Mouse (Mus musculus) skeletal muscle tissue, adult 2 months (tissue): Measurements from ENCODE around the gene Ly75.

Experiments
- DNase-seq: peaks from one replicate; pipeline ENCODE4 v3.0.0-alpha.2; 2012; ENCODE audit warnings: low read depth, low spot score

Gene Ly75

DNA sequence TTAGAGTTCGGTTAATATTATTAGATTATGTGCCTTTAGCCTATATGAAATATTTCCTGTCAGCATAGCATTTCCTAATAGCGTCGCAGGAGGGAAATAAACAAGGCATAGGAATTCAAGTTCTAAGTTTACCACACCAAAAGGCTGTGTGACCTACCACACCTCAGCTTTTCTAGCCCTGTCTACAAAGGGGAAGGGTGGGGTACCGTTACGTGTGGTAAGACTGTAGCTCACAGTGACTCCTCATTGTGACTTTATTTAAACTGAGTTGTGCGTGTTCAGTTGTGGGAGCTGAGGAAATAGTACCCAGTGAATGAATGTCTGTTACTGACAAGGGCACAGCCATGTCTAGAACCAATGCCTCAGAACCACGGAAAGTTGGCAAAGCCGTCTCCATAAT lies 8.0 kb downstream of the Ly75 start:
- no peak for DNase-seq

- DNase-seq = no peak
These were observed 12.9 kb downstream of the Ly75 start for GRCm38 (mm10) chr2:60370188-60370587.

GRCm38 (mm10) chr2:60369454-60369853 lies 13.6 kb downstream of the Ly75 start:
- DNase-seq = no peak

GRCm38 (mm10) chr2:60367871-60368270 lies 15.2 kb downstream of the Ly75 start:
- DNase-seq = no peak

GRCm38 (mm10) chr2:60367204-60367603 lies 15.9 kb downstream of the Ly75 start:
- DNase-seq = no peak

GRCm38 (mm10) chr2:60365820-60366610 lies 17.1 kb downstream of the Ly75 start:
- no peak for DNase-seq

DNA sequence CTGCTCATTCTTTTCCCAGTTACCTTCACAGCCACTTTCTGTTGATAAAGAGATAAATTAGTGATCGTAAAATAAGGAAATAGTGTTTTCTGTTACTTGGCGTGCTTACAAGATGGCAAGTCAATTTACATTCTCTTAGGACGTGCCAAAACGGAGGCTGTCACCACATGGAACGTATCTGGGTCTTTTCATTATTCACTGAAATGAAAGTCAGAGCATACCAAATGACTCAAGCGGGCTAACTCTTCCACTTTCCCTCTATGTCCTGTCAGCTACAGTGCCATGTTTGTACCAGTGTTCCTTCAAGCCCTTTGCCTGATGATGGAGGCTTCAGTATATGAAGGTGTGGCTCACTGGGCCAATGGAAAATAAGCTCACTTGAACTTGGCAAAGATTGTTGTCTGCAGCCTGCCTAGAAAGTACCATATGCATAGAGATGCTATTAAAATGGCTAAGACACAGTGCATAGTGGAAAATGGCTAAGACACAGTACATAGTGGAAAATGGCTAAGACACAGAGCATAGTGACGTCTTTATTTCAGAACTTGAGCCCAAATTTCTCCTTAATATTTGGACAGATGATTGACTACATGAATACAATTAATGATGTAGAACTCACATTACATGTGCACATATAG lies 17.8 kb downstream of the Ly75 start:
- no peak for DNase-seq

DNA sequence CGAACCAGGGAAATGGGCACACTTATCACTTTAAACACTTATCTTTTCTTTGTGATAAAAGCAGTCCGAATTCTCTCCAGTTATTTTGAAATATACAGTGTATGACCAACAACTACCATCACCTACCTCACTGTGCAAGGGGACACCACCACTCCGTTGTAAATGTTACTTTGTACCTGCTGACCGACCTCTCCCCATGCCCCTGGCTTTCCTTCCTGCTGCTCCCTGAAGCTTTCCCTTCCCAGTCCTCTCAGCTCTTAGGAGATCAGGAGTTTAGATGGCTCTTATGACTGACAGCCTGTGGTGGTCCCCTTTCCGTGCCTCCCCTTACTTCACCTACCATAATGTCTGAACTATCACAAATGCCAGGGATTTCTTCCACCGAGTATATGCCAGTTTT lies 21.0 kb downstream of the Ly75 start:
- DNase-seq = no peak

GRCm38 (mm10) chr2:60359796-60360195 lies 23.3 kb downstream of the Ly75 start:
- DNase-seq = no peak

DNA sequence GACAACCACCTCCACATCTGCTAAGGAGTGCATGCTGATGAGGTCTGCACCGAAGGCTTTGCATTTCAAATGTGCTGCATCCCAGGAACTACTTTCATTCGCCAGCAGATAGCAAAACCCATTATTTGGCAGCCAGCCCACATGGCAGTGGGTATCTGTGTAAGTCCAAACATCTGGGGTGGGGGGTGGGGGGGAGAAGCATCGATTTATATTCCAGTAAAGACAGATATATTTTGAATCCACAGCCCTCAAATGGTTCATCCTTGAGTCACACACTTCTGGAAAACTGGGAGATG lies 27.8 kb downstream of the Ly75 start:
- DNase-seq = no peak

DNA sequence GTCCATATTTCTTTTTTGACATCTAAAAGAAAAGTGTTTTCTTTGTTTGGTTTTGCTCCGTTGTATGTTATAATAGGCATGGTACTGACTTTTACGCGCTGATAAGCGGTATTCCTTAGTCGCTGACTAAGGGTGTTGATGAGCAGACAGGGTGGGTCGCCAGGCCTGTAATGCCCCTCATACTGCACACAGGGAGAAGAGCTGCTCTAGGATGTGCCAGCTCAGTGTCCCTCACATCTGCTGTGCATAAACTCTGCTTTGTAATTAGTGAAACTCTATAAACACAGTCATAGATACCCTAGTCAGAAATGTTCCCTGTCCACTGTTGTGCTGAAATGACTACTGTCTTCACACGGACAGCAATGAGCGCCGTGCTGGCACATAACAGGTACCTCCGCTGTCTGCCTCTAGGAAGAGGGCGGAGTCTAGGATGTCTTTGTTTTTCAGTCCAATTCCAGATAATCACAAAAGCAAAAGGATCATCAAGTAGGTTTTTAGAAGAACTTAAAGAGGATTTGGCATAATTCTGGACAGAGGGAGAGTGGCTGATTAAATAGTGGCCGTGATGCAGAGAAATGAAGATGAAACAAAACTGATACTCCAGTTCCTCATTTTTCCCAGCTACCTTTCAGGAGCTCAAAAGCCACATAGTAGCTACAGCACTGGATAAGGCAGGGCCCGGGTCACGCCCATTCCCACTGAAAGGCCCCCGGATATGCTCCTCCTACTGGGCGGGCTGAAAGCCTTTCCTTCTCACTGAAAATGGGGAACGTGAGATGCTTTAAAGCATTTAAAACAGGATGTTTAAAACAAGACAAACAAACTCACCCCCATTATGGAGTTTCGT lies 28.3 kb downstream of the Ly75 start:
- no peak for DNase-seq

DNA sequence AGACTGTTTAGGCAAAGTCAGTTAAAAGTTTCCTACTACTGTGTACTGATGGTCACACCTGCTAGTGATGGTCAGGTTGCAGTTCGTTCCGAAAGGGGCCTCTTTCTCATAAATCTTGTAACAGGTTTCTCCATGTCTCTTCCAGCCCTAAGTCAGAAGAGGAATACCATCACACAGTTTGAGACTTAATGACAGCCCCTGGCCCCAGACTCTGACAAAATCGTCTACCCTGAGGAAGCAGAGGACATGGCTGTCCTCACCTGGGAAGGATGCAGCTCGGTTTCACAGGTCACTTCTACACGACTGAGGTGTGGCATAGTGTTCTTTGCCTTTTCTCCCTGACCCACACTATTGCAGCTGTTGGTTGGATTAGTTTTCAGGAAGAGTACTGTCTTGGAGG lies 30.8 kb downstream of the Ly75 start:
- DNase-seq = no peak

- no peak for DNase-seq
These were observed 31.3 kb downstream of the Ly75 start for GRCm38 (mm10) chr2:60351781-60352180.

GRCm38 (mm10) chr2:60347875-60348274 lies 35.2 kb downstream of the Ly75 start:
- no peak for DNase-seq

GRCm38 (mm10) chr2:60346531-60346930 lies 36.6 kb downstream of the Ly75 start:
- DNase-seq = no peak

DNA sequence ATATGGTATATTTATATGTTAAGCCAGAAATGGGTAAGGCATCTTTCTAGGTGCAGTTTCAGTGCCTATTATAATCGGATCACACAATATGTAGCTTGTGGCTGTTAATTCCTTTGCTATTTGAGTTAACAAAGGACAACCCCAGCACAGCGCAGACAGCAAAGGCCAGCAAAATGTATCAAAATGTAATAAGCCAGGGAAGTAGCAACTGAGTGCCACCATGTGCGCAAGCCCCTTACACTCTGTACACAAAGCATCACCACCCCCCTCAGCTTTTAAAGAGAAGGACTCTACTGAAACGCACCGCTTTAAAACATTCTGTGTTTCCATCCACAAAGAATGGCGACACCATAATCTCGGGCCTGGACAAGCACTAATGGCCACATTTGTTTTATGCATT lies 37.4 kb downstream of the Ly75 start:
- DNase-seq = no peak

DNA sequence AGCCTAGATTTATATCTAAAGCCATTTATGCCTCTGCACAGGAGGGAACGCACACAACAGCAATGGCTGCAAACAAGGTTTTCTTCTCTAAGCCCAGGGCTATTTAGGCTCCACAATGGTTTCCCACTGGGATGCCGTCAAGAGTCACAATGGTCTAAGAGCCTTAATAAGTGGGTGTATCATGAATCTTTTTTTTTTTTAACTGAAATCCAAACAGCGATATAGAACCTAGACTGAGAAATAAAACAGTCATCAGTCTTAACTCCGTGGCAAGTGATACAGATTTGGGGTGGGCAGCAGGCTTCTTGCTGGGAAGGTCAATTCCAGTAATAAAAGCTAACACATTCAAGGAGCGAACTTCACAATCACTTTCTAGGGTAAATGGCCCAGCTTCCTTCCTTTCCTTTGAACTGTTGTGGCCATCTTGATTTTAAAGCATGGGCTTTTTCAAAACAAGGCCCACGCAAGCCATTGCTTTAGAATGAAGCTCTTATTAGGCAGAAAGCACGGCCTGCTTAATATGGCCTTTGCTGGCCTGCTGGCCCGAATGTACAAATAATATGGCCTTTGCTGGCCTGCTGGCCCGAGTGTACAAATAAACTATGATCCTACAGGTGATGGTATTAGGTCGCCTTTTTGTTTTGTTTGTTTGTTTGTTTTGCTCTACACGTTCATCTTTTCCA lies 39.4 kb downstream of the Ly75 start:
- DNase-seq = no peak

DNA sequence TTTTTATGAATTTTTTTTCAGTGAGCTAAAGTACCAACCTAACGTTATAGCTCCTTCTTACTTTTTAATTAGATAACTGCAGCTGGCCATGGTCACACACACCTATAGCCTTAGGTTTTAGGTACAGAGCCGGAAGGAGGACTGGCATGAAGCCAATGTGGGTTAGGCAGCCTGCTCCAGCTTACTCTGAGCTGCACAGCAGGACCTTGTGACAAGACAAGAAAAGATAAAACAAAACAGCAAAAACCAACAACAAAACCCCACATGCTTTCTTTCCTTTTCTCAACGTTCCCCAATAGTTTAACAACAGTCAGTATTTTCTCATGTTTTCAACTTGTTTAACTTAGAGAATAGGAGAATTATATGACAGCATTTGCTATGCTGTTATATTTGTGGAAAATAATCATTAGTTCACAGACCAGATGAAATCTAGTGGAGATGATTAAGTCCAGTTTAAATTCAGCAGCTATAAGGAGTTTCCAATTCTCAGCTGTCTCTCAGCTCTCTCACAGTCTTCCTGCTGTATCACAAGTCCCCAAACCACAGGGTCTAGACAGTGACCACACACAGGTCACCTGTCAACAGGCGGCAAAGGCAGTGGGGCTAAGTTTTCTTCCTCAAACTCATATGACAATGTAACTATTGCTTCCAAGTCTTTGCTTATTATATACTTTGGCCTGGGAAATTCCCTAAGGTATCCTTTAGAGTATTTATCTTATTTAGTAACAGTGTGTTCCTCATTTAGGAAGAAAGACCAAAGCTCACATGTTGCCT lies 40.8 kb downstream of the Ly75 start:
- no peak for DNase-seq

DNA sequence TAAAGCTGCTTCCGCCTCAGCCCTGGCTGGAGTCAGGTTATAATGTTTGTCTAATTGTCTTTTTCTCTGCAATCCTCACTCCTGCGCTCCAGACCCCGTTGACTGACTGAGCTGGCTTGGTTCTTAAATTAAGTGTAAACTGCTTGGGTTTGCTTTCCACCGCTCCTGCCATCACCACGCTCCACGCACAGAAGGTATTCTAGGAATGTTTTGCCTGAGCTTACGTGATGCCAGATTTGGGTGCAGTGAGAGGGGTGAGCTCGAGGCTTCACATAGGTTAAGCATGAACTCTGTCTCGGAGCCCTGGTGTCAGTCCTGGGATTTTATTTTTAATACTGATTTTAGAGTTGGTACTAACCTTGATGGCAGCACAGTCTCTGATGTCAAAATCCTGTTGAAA lies 45.2 kb downstream of the Ly75 start:
- DNase-seq = no peak

DNA sequence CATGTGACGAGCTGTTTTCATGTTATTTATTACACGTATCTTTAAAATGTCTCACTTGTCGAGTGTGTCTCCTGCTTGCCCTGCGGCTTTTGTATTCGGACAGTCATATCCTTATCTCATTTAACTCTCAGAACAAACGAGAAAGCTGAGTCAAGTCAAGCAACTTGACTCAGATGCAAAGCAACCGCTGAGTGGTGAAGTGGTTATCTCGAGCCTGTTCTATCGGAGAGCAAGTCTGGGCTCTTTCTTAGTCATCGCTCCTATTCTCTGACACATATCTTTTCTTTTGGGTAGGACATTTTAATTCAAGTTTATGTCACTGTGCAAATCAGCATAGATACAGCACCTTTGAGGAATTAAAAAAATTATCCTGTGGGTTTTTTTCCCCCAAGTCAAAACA lies 54.5 kb downstream of the Ly75 start:
- DNase-seq = no peak

DNA sequence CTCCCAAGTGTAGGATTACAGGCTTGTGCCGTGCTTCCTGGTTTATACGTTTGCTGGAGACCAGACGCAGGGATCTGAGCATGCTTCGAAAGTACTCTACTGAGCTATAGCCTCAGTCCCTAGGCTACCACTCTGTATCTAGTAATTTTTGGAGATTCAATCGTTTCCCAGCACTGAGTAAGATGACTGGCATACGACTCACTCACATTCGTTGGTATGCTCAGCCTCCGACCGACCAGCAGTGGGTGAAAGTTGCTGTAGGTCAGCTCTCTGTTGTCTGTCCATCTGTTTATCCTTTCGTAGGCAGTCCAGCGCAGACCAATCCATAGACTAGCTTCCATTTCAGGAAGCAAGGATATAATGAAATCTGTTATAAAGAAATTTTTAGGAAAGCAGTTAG lies 55.5 kb downstream of the Ly75 start:
- DNase-seq = no peak
